43 mouse cellular contexts compared by ENCODE assay signal in genomic region chr5:86728574-86728973, GRCm38 (mm10). TPM values are rescaled to one million over a fixed set of nuclear protein-coding genes. Genes with fewer than 3 reads are reported as not detected.
"Had no signal": no experiment of that assay in that cellular context is flagged by ENCODE, and none has a peak within 500 bp of the region (broad histone marks: within the 10 kb centered on the region; RNA-seq: fewer than 3 reads in every experiment).

No protein-coding gene starts in this region.

- H3K27me3 ChIP-seq: heart, embryonic 13.5 days; heart, embryonic 15.5 days; hindbrain, embryonic 13.5 days; hindbrain, embryonic 15.5 days; kidney, embryonic 15.5 days; limb, embryonic 13.5 days; limb, embryonic 15.5 days; liver, embryonic 12.5 days had no signal

- H3K27ac ChIP-seq: gastrocnemius, adult 2 months; heart, adult 2 months; heart, embryonic 13.5 days; heart, embryonic 15.5 days; hindbrain, embryonic 13.5 days; hindbrain, embryonic 15.5 days; hindbrain, postnatal 0 days; kidney, embryonic 15.5 days; kidney, postnatal 0 days; limb, embryonic 13.5 days; limb, embryonic 15.5 days; liver, embryonic 12.5 days; liver, embryonic 14.5 days had no signal

- H3K36me3 ChIP-seq: heart, embryonic 13.5 days; heart, embryonic 15.5 days; hindbrain, embryonic 13.5 days; hindbrain, embryonic 15.5 days; kidney, embryonic 15.5 days; limb, embryonic 13.5 days; limb, embryonic 15.5 days; liver, embryonic 12.5 days had no signal

- H3K9ac ChIP-seq: heart, embryonic 13.5 days; heart, embryonic 15.5 days; hindbrain, embryonic 13.5 days; hindbrain, embryonic 15.5 days; kidney, embryonic 15.5 days; limb, embryonic 13.5 days; limb, embryonic 15.5 days; liver, embryonic 12.5 days; liver, embryonic 14.5 days had no signal

- H3K4me1 ChIP-seq: heart, embryonic 15.5 days; hindbrain, embryonic 13.5 days; hindbrain, embryonic 15.5 days; limb, embryonic 13.5 days; limb, embryonic 15.5 days; liver, embryonic 12.5 days had no signal

- H3K4me2 ChIP-seq: heart, embryonic 11.5 days; heart, embryonic 13.5 days; heart, embryonic 15.5 days; hindbrain, embryonic 13.5 days; hindbrain, embryonic 15.5 days; kidney, embryonic 15.5 days; limb, embryonic 13.5 days; limb, embryonic 15.5 days; liver, embryonic 12.5 days had no signal

- ATAC-seq: hindbrain, postnatal 0 days; intestine, embryonic 16.5 days; liver, embryonic 12.5 days had no signal

- H3K4me3 ChIP-seq: gastrocnemius, adult 2 months; heart, adult 2 months; heart, embryonic 13.5 days; heart, embryonic 15.5 days; hindbrain, embryonic 13.5 days; hindbrain, embryonic 15.5 days; kidney, embryonic 15.5 days; limb, embryonic 13.5 days; limb, embryonic 15.5 days; liver, embryonic 12.5 days had no signal

- DNase-seq: gastrocnemius, adult 2 months; gastrocnemius, postnatal 14 days; gastrocnemius, postnatal 36 days; heart, adult 11 months; heart, adult 2 months; heart, postnatal 14 days; heart, postnatal 36 days; kidney, adult 11 months; kidney, adult 2 months; kidney, adult 9 months; kidney, postnatal 14 days; kidney, postnatal 36 days; layer of hippocampus, adult 9-11 months; layer of hippocampus, postnatal 36 days; left cerebral cortex, postnatal 4 days had no signal

- H3K9me3 ChIP-seq: heart, embryonic 13.5 days; heart, embryonic 15.5 days; hindbrain, embryonic 13.5 days; hindbrain, embryonic 15.5 days; kidney, embryonic 15.5 days; limb, embryonic 13.5 days; limb, embryonic 15.5 days; liver, embryonic 12.5 days had no signal

RNA-seq across cellular contexts. Expression of gene Tmprss11e, which starts 17.0 kb away (rescaled TPM):
- total RNA-seq: gastrocnemius, adult 2 months; gastrocnemius, postnatal 14 days; gastrocnemius, postnatal 36 days; heart, adult 2 months; heart, postnatal 14 days; heart, postnatal 36 days; hematopoietic stem cell, adult 5-6 weeks; hindbrain, postnatal 0 days; layer of hippocampus, adult 18-20 months; layer of hippocampus, adult 8-10 months; layer of hippocampus, postnatal 14 days; layer of hippocampus, postnatal 36 days; left cerebral cortex, adult 18-20 months; left cerebral cortex, adult 8-10 months; left cerebral cortex, postnatal 10 days; left cerebral cortex, postnatal 25 days; left cerebral cortex, postnatal 4 days; liver, adult 2 months had no signal
- polyA plus RNA-seq: gonadal fat pad, adult 2 months; heart, embryonic 13.5 days; heart, embryonic 15.5 days; heart, postnatal 0 days; hindbrain, embryonic 11.5 days; hindbrain, embryonic 13.5 days; hindbrain, embryonic 15.5 days; intestine, embryonic 14.5 days; intestine, embryonic 16.5 days; kidney, adult 2 months; kidney, embryonic 15.5 days; kidney, postnatal 0 days; large intestine, adult 2 months; limb, embryonic 11.5 days; limb, embryonic 13.5 days; liver, adult 2 months; liver, embryonic 12.5 days; liver, embryonic 14.5 days had no signal

RNA-seq across cellular contexts. Expression of gene Tmprss11b, which starts 52.4 kb away (rescaled TPM):
- total RNA-seq: gastrocnemius, adult 2 months; gastrocnemius, postnatal 14 days; gastrocnemius, postnatal 36 days; heart, adult 2 months; heart, postnatal 14 days; heart, postnatal 36 days; hematopoietic stem cell, adult 5-6 weeks; hindbrain, postnatal 0 days; layer of hippocampus, adult 18-20 months; layer of hippocampus, adult 8-10 months; layer of hippocampus, postnatal 14 days; layer of hippocampus, postnatal 36 days; left cerebral cortex, adult 18-20 months; left cerebral cortex, adult 8-10 months; left cerebral cortex, postnatal 25 days; left cerebral cortex, postnatal 4 days; liver, adult 2 months had no signal
- polyA plus RNA-seq: gonadal fat pad, adult 2 months; heart, adult 2 months; heart, embryonic 11.5 days; heart, embryonic 13.5 days; heart, embryonic 15.5 days; heart, postnatal 0 days; hindbrain, embryonic 11.5 days; hindbrain, embryonic 13.5 days; hindbrain, embryonic 15.5 days; hindbrain, postnatal 0 days; intestine, embryonic 14.5 days; intestine, embryonic 16.5 days; kidney, adult 2 months; kidney, embryonic 15.5 days; kidney, postnatal 0 days; large intestine, adult 2 months; limb, embryonic 11.5 days; limb, embryonic 13.5 days; liver, adult 2 months; liver, embryonic 12.5 days; liver, embryonic 14.5 days had no signal
